Mouse (Mus musculus) lung, embryonic 14.5 days (tissue): ENCODE results near the gene Wwox. TPM values are rescaled to one million over a fixed set of nuclear protein-coding genes. Genes with fewer than 3 reads are reported as not detected.

ENCODE experiments used
- ATAC-seq: fragments of 200-750 bp; cut with Nextera tagmentation; 2 replicates; pipeline ENCODE4 v1.8.0; 2017; ENCODE audit warnings: mild to moderate bottlenecking, moderate TSS enrichment, moderate library complexity; ENCODE audit not compliant: insufficient read depth
- DNase-seq: peaks from one replicate; pipeline ENCODE4 v3.0.0-alpha.2; 2015
- H3K27ac ChIP-seq: fragments of 300-500 bp; sonication (generic); 2 replicates; pipeline ENCODE4 v1.5.1; 2014; ENCODE audit warnings: low read depth, mild to moderate bottlenecking, moderate library complexity
- H3K27me3 ChIP-seq: fragments of 300-500 bp; sonication (generic); 2 replicates; pipeline ENCODE4 v1.6.1; 2014; ENCODE audit warnings: low read length, control low read depth; ENCODE audit not compliant: insufficient read depth
- H3K36me3 ChIP-seq: fragments of 300-500 bp; sonication (generic); 2 replicates; pipeline ENCODE4 v1.6.1; 2014; ENCODE audit warnings: control low read depth; ENCODE audit not compliant: insufficient read depth
- H3K4me1 ChIP-seq: fragments of 300-500 bp; sonication (generic); 2 replicates; pipeline ENCODE4 v1.6.1; 2014; ENCODE audit warnings: antibody characterized with exemption, control low read depth; ENCODE audit not compliant: insufficient read depth
- H3K4me2 ChIP-seq: fragments of 300-500 bp; sonication (generic); 2 replicates; pipeline ENCODE4 v1.6.1; 2014; ENCODE audit warnings: mild to moderate bottlenecking
- H3K4me3 ChIP-seq: fragments of 300-500 bp; sonication (generic); 2 replicates; pipeline ENCODE4 v1.5.1; 2014; ENCODE audit warnings: low read depth, low read length
- H3K9ac ChIP-seq: fragments of 300-500 bp; sonication (generic); 2 replicates; pipeline ENCODE4 v1.6.1; 2014
- H3K9me3 ChIP-seq: fragments of 300-500 bp; sonication (generic); 2 replicates; pipeline ENCODE4 v1.6.1; 2016; ENCODE audit warnings: low read depth, low read length, control low read depth
- CTCF ChIP-seq: IDR thresholded peaks from 2 replicates; pipeline ENCODE4 v1.5.1; 2016; ENCODE audit warnings: antibody characterized with exemption, low read depth
- WGBS: fragments of 180-500 bp; shearing (Covaris S2); extraction: QIAGEN DNeasy Blood & Tissue Kit; methylation state at CpG from one replicate; pipeline ENCODE4 v1.1.7; 2014; 5-methylcytosine and 5-hydroxymethylcytosine counted together
- polyA plus RNA-seq: library from polyadenylated mRNA; unstranded; fragments of >200 nt; fragmentation: Nextera tagmentation; extraction: Ambion mirVana; gene quantifications from 2 replicates; pipeline ENCODE4 v1.2.1, GENCODE M21; 2014

Wwox gene
- polyA plus RNA-seq, 1 experiment from 2014 or later, result 16.1 TPM

- TF ChIP-seq CTCF, result no peak
- 74% methylated on average over 7 of the region's 7 CpGs for WGBS
- no peaks in the 10 kb centered on the region for H3K27me3 ChIP-seq
- no peaks in the 10 kb centered on the region for H3K36me3 ChIP-seq
- no peak overlapping the region for H3K27ac ChIP-seq
- H3K9ac ChIP-seq, result no peak overlapping the region
- H3K4me3 ChIP-seq, result no peak overlapping the region
- ATAC-seq, result no peak
- DNase-seq, result no peak
- no peak overlapping the region for H3K4me2 ChIP-seq
- no peaks in the 10 kb centered on the region for H3K4me1 ChIP-seq
- H3K9me3 ChIP-seq, result no peaks in the 10 kb centered on the region
These were observed 469.1 kb downstream of the Wwox start for GRCm38 (mm10) chr8:114908589-114908988.

GRCm38 (mm10) chr8:114909146-114909545 lies 469.7 kb downstream of the Wwox start:
- H3K4me2 ChIP-seq, result no peak overlapping the region
- no peak for DNase-seq
- no peaks in the 10 kb centered on the region for H3K9me3 ChIP-seq
- TF ChIP-seq CTCF, result no peak
- no peak overlapping the region for H3K9ac ChIP-seq
- no peak for ATAC-seq
- no peak overlapping the region for H3K4me3 ChIP-seq
- H3K27ac ChIP-seq, result no peak overlapping the region
- H3K36me3 ChIP-seq, result no peaks in the 10 kb centered on the region
- no peaks in the 10 kb centered on the region for H3K4me1 ChIP-seq
- no peaks in the 10 kb centered on the region for H3K27me3 ChIP-seq
- WGBS, result 79% methylated on average over 9 of the region's 9 CpGs

- no peak overlapping the region for H3K9ac ChIP-seq
- no peak for TF ChIP-seq CTCF
- H3K27me3 ChIP-seq, result no peaks in the 10 kb centered on the region
- no peaks in the 10 kb centered on the region for H3K4me1 ChIP-seq
- no peak for DNase-seq
- no peak overlapping the region for H3K4me3 ChIP-seq
- ATAC-seq, result no peak
- H3K27ac ChIP-seq, result no peak overlapping the region
- no peaks in the 10 kb centered on the region for H3K9me3 ChIP-seq
- no peak overlapping the region for H3K4me2 ChIP-seq
- 79% methylated on average over 17 of the region's 17 CpGs for WGBS
- no peaks in the 10 kb centered on the region for H3K36me3 ChIP-seq
These were observed 471.7 kb downstream of the Wwox start for GRCm38 (mm10) chr8:114911031-114911580.

- no peak for TF ChIP-seq CTCF
- H3K27ac ChIP-seq, result no peak overlapping the region
- no peaks in the 10 kb centered on the region; the same call in 1 of the 2 replicates for H3K4me1 ChIP-seq
- DNase-seq (no peak), ATAC-seq (no peak)
- no peak overlapping the region for H3K4me2 ChIP-seq
- no peaks in the 10 kb centered on the region for H3K27me3 ChIP-seq
- H3K9ac ChIP-seq, result no peak overlapping the region
- 65% methylated on average over 7 of the region's 7 CpGs for WGBS
- H3K36me3 ChIP-seq, result no peaks in the 10 kb centered on the region
- H3K9me3 ChIP-seq, result no peaks in the 10 kb centered on the region
- no peak overlapping the region for H3K4me3 ChIP-seq
These were observed 484.2 kb downstream of the Wwox start for GRCm38 (mm10) chr8:114923629-114924028.

- H3K27ac ChIP-seq, result no peak overlapping the region
- H3K4me3 ChIP-seq, result no peak overlapping the region
- no peaks in the 10 kb centered on the region for H3K27me3 ChIP-seq
- H3K4me2 ChIP-seq, result no peak overlapping the region
- TF ChIP-seq CTCF, result no peak
- H3K9ac ChIP-seq, result no peak overlapping the region
- H3K4me1 ChIP-seq, result peaks cover 5% of the 10 kb centered on the region; the same call in 1 of the 2 replicates
- no peak for ATAC-seq
- peak; percentile 36 for DNase-seq
- no peaks in the 10 kb centered on the region for H3K36me3 ChIP-seq
- WGBS, result 29% methylated on average over 8 of the region's 8 CpGs
- H3K9me3 ChIP-seq, result no peaks in the 10 kb centered on the region
These were observed 488.0 kb downstream of the Wwox start for GRCm38 (mm10) chr8:114927412-114927811.

- no peak for ATAC-seq
- 73% methylated on average over 4 of the region's 4 CpGs for WGBS
- H3K9ac ChIP-seq, result no peak overlapping the region
These were observed 488.5 kb downstream of the Wwox start for GRCm38 (mm10) chr8:114927917-114928316.

GRCm38 (mm10) chr8:114929597-114929996 lies 490.1 kb downstream of the Wwox start:
- DNase-seq (no peak), ATAC-seq (no peak)
- no peak overlapping the region for H3K4me2 ChIP-seq
- H3K27ac ChIP-seq, result no peak overlapping the region
- no peak overlapping the region for H3K4me3 ChIP-seq
- H3K4me1 ChIP-seq, result peaks cover 6% of the 10 kb centered on the region; the same call in 1 of the 2 replicates
- H3K9ac ChIP-seq, result no peak overlapping the region
- 78% methylated on average over 4 of the region's 4 CpGs for WGBS
- no peaks in the 10 kb centered on the region for H3K36me3 ChIP-seq
- H3K27me3 ChIP-seq, result no peaks in the 10 kb centered on the region
- H3K9me3 ChIP-seq, result no peaks in the 10 kb centered on the region
- no peak for TF ChIP-seq CTCF

More at GRCm38 (mm10) chr8:114927917-114928316, 488.5 kb downstream of the Wwox start:
- no peak for DNase-seq
- Histone ChIP-seq H3K27ac (no peak overlapping the region), H3K27me3 (no peaks in the 10 kb centered on the region), H3K9me3 (no peaks in the 10 kb centered on the region), H3K4me3 (no peak overlapping the region), H3K36me3 (no peaks in the 10 kb centered on the region), H3K4me2 (no peak overlapping the region), H3K4me1 (peaks cover 6% of the 10 kb centered on the region; the same call in 1 of the 2 replicates)
- no peak for TF ChIP-seq CTCF
